Mouse (Mus musculus) myocyte (in vitro differentiated cells): ENCODE results near the gene Gm20388.

Source experiments
- CEBPB ChIP-seq: IDR thresholded peaks from 2 replicates; pipeline ENCODE4 v1.6.1; 2011; ENCODE audit warnings: mild to moderate bottlenecking, moderate library complexity; ENCODE audit not compliant: poor library complexity, insufficient read depth, severe bottlenecking
- POLR2A ChIP-seq: IDR thresholded peaks from one replicate; pipeline ENCODE4 v1.6.1; 2011; ENCODE audit warnings: low read depth, mild to moderate bottlenecking, control low read depth, moderate library complexity; ENCODE audit not compliant: insufficient read length
- POLR2AphosphoS2 ChIP-seq: IDR thresholded peaks from one replicate; pipeline ENCODE4 v1.6.1; 2011; ENCODE audit warnings: low read depth, control low read depth; ENCODE audit not compliant: insufficient read length
- USF1 ChIP-seq: IDR thresholded peaks from one replicate; pipeline ENCODE4 v1.6.1; 2011; ENCODE audit warnings: low read depth, mild to moderate bottlenecking, control low read depth, moderate library complexity

DNA sequence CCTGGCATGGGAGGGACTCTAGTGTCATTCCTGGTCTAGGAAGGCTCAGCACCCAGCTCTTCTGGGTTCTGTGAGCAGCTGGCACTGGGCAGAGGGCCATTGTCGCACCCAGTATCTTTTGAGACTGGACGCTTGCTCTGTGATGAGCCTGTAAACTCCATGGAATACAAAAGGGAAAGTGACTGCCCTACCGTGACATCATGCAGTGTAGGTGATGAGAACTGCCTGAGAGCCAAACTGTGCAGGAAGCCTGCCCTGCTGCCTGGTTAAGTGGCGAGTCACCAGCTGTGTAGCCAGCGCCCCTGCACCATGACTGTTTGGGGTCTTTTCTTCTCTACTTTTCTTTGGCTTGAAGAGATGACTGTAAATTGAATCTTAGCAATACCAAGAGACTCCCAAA, 2191.2 kb downstream of the Gm20388 start:
- TF ChIP-seq USF1 (no peak), POLR2A (no peak), POLR2AphosphoS2 (no peak), CEBPB (no peak)
